Mouse (Mus musculus) kidney, postnatal 25 days (tissue): ENCODE data around the gene 6430548M08Rik.

Source experiments
- DNase-seq, 2 experiments: peaks; one replicate each; pipeline ENCODE4 v3.0.0; 2021; ENCODE audit warnings: mixed read lengths in 2 of 2

Gene 6430548M08Rik

GRCm38 (mm10) chr8:120110966-120111365 is 3.0 kb upstream of the 6430548M08Rik start:
- DNase-seq: no peak

GRCm38 (mm10) chr8:120111382-120111781 is 2.6 kb upstream of the 6430548M08Rik start:
- DNase-seq: no peak

GRCm38 (mm10) chr8:120112535-120112934 is 1.4 kb upstream of the 6430548M08Rik start:
- no peak for DNase-seq

- DNase-seq: peak; percentile 77 to 87
These were observed 646 bp upstream of the 6430548M08Rik start for GRCm38 (mm10) chr8:120113306-120113705.

GRCm38 (mm10) chr8:120114315-120114841 is 426 bp downstream of the 6430548M08Rik start:
- DNase-seq: peak in 1 of 2 experiments; percentile 69

GRCm38 (mm10) chr8:120116600-120116999 is 2.6 kb downstream of the 6430548M08Rik start:
- DNase-seq: no peak

- DNase-seq: peak; percentile 63 to 74
These were observed 4.2 kb downstream of the 6430548M08Rik start for GRCm38 (mm10) chr8:120118162-120118561.

GRCm38 (mm10) chr8:120118847-120119246 is 4.9 kb downstream of the 6430548M08Rik start:
- DNase-seq: no peak

- no peak for DNase-seq
These were observed 5.5 kb downstream of the 6430548M08Rik start for GRCm38 (mm10) chr8:120119429-120119828.

- no peak for DNase-seq
These were observed 6.0 kb downstream of the 6430548M08Rik start for GRCm38 (mm10) chr8:120119931-120120330.

- DNase-seq: no peak
These were observed 7.0 kb downstream of the 6430548M08Rik start for GRCm38 (mm10) chr8:120120951-120121350.

GRCm38 (mm10) chr8:120124261-120124660 is 10.3 kb downstream of the 6430548M08Rik start:
- DNase-seq: peak; percentile 21 to 56

- DNase-seq: no peak
These were observed 11.0 kb downstream of the 6430548M08Rik start for GRCm38 (mm10) chr8:120124836-120125389.

GRCm38 (mm10) chr8:120126357-120127161 is 12.6 kb downstream of the 6430548M08Rik start:
- DNase-seq: peak; percentile 28 to 76

- DNase-seq: peak in 1 of 2 experiments; percentile 24
These were observed 15.6 kb downstream of the 6430548M08Rik start for GRCm38 (mm10) chr8:120129547-120129946.

- DNase-seq: no peak
These were observed 17.2 kb downstream of the 6430548M08Rik start for GRCm38 (mm10) chr8:120131158-120131557.

GRCm38 (mm10) chr8:120133169-120133568 is 19.2 kb downstream of the 6430548M08Rik start:
- peak; percentile 84 to 88 for DNase-seq

- no peak for DNase-seq
These were observed 21.7 kb downstream of the 6430548M08Rik start for GRCm38 (mm10) chr8:120135687-120136086.

- peak in 1 of 2 experiments; percentile 26 for DNase-seq
These were observed 22.7 kb downstream of the 6430548M08Rik start for GRCm38 (mm10) chr8:120136618-120137017.

- no peak for DNase-seq
These were observed 25.0 kb downstream of the 6430548M08Rik start for GRCm38 (mm10) chr8:120138958-120139357.

- DNase-seq: no peak
These were observed 26.8 kb downstream of the 6430548M08Rik start for GRCm38 (mm10) chr8:120140769-120141168.

- DNase-seq: no peak
These were observed 30.1 kb downstream of the 6430548M08Rik start for GRCm38 (mm10) chr8:120143911-120144651.

- DNase-seq: no peak
These were observed 30.8 kb downstream of the 6430548M08Rik start for GRCm38 (mm10) chr8:120144652-120145301.
